Comparison of ENCODE assay signal across 9 mouse cellular contexts in the genomic region with DNA sequence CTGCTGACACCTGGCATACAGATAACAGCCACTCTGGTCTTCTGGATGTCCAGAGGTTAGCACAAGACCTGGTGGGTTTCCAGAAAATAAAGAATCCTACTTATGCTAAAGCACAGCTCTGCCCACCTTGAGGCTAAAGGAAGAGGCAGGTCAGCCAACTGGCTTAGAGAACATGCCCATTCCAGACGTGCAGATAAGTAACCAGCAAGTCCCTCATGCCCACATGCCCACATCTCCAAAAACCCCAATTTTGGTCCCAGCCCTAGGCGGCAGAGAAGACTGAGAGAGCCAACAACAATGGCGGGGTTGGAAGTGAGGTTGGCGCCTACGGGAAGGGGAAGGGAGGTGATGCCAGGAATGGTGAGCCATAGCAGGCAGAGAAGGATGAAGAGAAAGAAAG. TPM values are rescaled to one million over a fixed set of nuclear protein-coding genes. Genes with fewer than 3 reads are reported as not detected.
A peak's percentile ranks its signal among the peaks of the same experiment; 100 is the strongest.
DNase-seq lines count a peak whose midpoint lies in the region; ATAC-seq and TF ChIP-seq lines count a peak whose summit lies in the region.
"Had no signal": no experiment of that assay in that cellular context is flagged by ENCODE, and none has a peak within 500 bp of the region (broad histone marks: within the 10 kb centered on the region; RNA-seq: fewer than 3 reads in every experiment).

No protein-coding gene starts in this region.

- peak overlapping the region; percentile 23 for H3K4me3 ChIP-seq in cerebellum, adult 2 months (replicated peaks; ENCODE audit: insufficient read depth, low read depth, low read length)
- H3K4me3 ChIP-seq in hindbrain, embryonic 16.5 days (ENCODE audit: low read length): no peak overlapping the region
- no peak overlapping the region for H3K4me3 ChIP-seq in hindbrain, embryonic 14.5 days (replicated peaks; ENCODE audit: low read length)
- no peak overlapping the region for H3K4me3 ChIP-seq in midbrain, embryonic 16.5 days (ENCODE audit: low read depth, low read length)
- no peak overlapping the region for H3K4me3 ChIP-seq in midbrain, embryonic 14.5 days (replicated peaks; ENCODE audit: low read depth, low read length)
- no peak overlapping the region for H3K4me3 ChIP-seq in stomach, embryonic 16.5 days (replicated peaks; ENCODE audit: low read length)

- no peaks in the 10 kb centered on the region for H3K27me3 ChIP-seq in cerebellum, adult 2 months (ENCODE audit: control insufficient read depth, insufficient read depth, low read length)
- peaks cover 33% of the 10 kb centered on the region for H3K27me3 ChIP-seq in hindbrain, embryonic 16.5 days (replicated peaks; ENCODE audit: control insufficient read depth, insufficient read depth, low read length)
- peaks cover 92% of the 10 kb centered on the region for H3K27me3 ChIP-seq in hindbrain, embryonic 14.5 days (ENCODE audit: control insufficient read depth, insufficient read depth, low read length)
- peaks cover 53% of the 10 kb centered on the region for H3K27me3 ChIP-seq in midbrain, embryonic 16.5 days (ENCODE audit: control insufficient read depth, insufficient read depth, low read depth, low read length)
- H3K27me3 ChIP-seq in midbrain, embryonic 14.5 days (ENCODE audit: control insufficient read depth, insufficient read depth, low read length): peaks cover 88% of the 10 kb centered on the region
- H3K27me3 ChIP-seq in stomach, embryonic 16.5 days (ENCODE audit: control insufficient read depth, insufficient read depth, low read length): peaks cover 25% of the 10 kb centered on the region

- 0 out of 2 replicates have a peak overlapping the region, but pooled peaks have one; percentile 14 for H3K9ac ChIP-seq in hindbrain, embryonic 16.5 days (ENCODE audit: low read depth, low read length)
- no peak overlapping the region for H3K9ac ChIP-seq in hindbrain, embryonic 14.5 days
- no peak overlapping the region for H3K9ac ChIP-seq in midbrain, embryonic 16.5 days (ENCODE audit: low read depth, low read length)
- no peak overlapping the region for H3K9ac ChIP-seq in midbrain, embryonic 14.5 days (replicated peaks; ENCODE audit: low read length)
- H3K9ac ChIP-seq in stomach, embryonic 16.5 days (ENCODE audit: low read length): peak overlapping the region; percentile 8; the same call in 1 of the 2 replicates

- no peak for TF ChIP-seq CTCF in cerebellum, adult 2 months (IDR thresholded peaks at IDR 0.05; ENCODE audit: borderline replicate concordance, insufficient read depth, low read depth, low read length)

- peak overlapping the region; percentile 0 for H3K4me2 ChIP-seq in hindbrain, embryonic 16.5 days (ENCODE audit: low read length)
- H3K4me2 ChIP-seq in hindbrain, embryonic 14.5 days (replicated peaks): no peak overlapping the region
- peak overlapping the region; percentile 1; the same call in 1 of the 2 replicates for H3K4me2 ChIP-seq in midbrain, embryonic 16.5 days (ENCODE audit: low read length)
- H3K4me2 ChIP-seq in midbrain, embryonic 14.5 days (ENCODE audit: low read length): no peak overlapping the region
- H3K4me2 ChIP-seq in stomach, embryonic 16.5 days (ENCODE audit: low read depth, low read length): peak overlapping the region; percentile 41

- 7% methylated on average over 5 of the region's 5 CpGs for WGBS in cerebellum, adult 2 months
- WGBS in hindbrain, embryonic 16.5 days: 54% methylated on average over 5 of the region's 5 CpGs
- WGBS in hindbrain, embryonic 14.5 days: 54% methylated on average over 5 of the region's 5 CpGs
- 51% methylated on average over 5 of the region's 5 CpGs for WGBS in midbrain, embryonic 16.5 days
- 36% methylated on average over 5 of the region's 5 CpGs for WGBS in midbrain, embryonic 14.5 days
- 61% methylated on average over 5 of the region's 5 CpGs for WGBS in stomach, embryonic 16.5 days

- no peak for ATAC-seq in hindbrain, embryonic 16.5 days
- no peak for ATAC-seq in hindbrain, embryonic 14.5 days (ENCODE audit: low FRiP score)
- no peak for ATAC-seq in midbrain, embryonic 16.5 days
- ATAC-seq in midbrain, embryonic 14.5 days (ENCODE audit: low FRiP score, low TSS enrichment): no peak
- no peak for ATAC-seq in stomach, embryonic 16.5 days (ENCODE audit: insufficient read depth, low FRiP score)
- no peak for ATAC-seq in megakaryocyte-erythroid progenitor cell, adult 5-6 weeks (replicated peaks; ENCODE audit: low FRiP score, low TSS enrichment, poor library complexity, severe bottlenecking)

- peak overlapping the region; percentile 92 for H3K27ac ChIP-seq in cerebellum, adult 2 months (ENCODE audit: insufficient read depth, low read length)
- peak overlapping the region; percentile 55 for H3K27ac ChIP-seq in hindbrain, embryonic 16.5 days (ENCODE audit: low read depth, low read length)
- no peak overlapping the region for H3K27ac ChIP-seq in hindbrain, embryonic 14.5 days
- H3K27ac ChIP-seq in midbrain, embryonic 16.5 days (ENCODE audit: low read length): peak overlapping the region; percentile 15; the same call in 1 of the 2 replicates
- H3K27ac ChIP-seq in midbrain, embryonic 14.5 days (replicated peaks; ENCODE audit: low read depth, low read length): no peak overlapping the region
- H3K27ac ChIP-seq in stomach, embryonic 16.5 days (ENCODE audit: low read length): peak overlapping the region; percentile 35; the same call in 1 of the 2 replicates

- no peaks in the 10 kb centered on the region for H3K9me3 ChIP-seq in hindbrain, embryonic 16.5 days (ENCODE audit: control insufficient read depth, low read length)
- H3K9me3 ChIP-seq in hindbrain, embryonic 14.5 days (ENCODE audit: control insufficient read depth, low read length): no peaks in the 10 kb centered on the region
- no peaks in the 10 kb centered on the region for H3K9me3 ChIP-seq in midbrain, embryonic 16.5 days (replicated peaks; ENCODE audit: control insufficient read depth, low read length, poor library complexity, severe bottlenecking)
- no peaks in the 10 kb centered on the region for H3K9me3 ChIP-seq in midbrain, embryonic 14.5 days (ENCODE audit: control insufficient read depth, low read length)
- no peaks in the 10 kb centered on the region for H3K9me3 ChIP-seq in stomach, embryonic 16.5 days (replicated peaks; ENCODE audit: control insufficient read depth, low read length)

- no peak for DNase-seq in cerebellum, adult 2 months
- no peak for DNase-seq in cerebellum, adult 11-12 months
- no peak for DNase-seq in hindbrain, embryonic 14.5 days (ENCODE audit: low spot score)
- no peak for DNase-seq in midbrain, embryonic 14.5 days
- DNase-seq: spleen, adult 18-20 months had no signal

- no peak for TF ChIP-seq POLR2A in cerebellum, adult 2 months (IDR thresholded peaks at IDR 0.05; ENCODE audit: borderline replicate concordance, insufficient read depth, low read length)

- no peaks in the 10 kb centered on the region for H3K36me3 ChIP-seq in hindbrain, embryonic 16.5 days (ENCODE audit: control insufficient read depth, insufficient read depth, low read length)
- H3K36me3 ChIP-seq in hindbrain, embryonic 14.5 days (replicated peaks; ENCODE audit: control insufficient read depth, insufficient read depth): no peaks in the 10 kb centered on the region
- no peaks in the 10 kb centered on the region for H3K36me3 ChIP-seq in midbrain, embryonic 16.5 days (ENCODE audit: control insufficient read depth, insufficient read depth, low read length)
- no peaks in the 10 kb centered on the region for H3K36me3 ChIP-seq in midbrain, embryonic 14.5 days (ENCODE audit: control insufficient read depth, insufficient read depth, low read length)
- no peaks in the 10 kb centered on the region for H3K36me3 ChIP-seq in stomach, embryonic 16.5 days (ENCODE audit: control insufficient read depth, insufficient read depth, low read length)

- H3K4me1 ChIP-seq in cerebellum, adult 2 months (ENCODE audit: control insufficient read depth, insufficient read depth, low read length): peaks cover 82% of the 10 kb centered on the region
- H3K4me1 ChIP-seq in hindbrain, embryonic 16.5 days (ENCODE audit: control insufficient read depth, insufficient read depth, low read depth, low read length): peaks cover 58% of the 10 kb centered on the region
- H3K4me1 ChIP-seq in hindbrain, embryonic 14.5 days (replicated peaks; ENCODE audit: control insufficient read depth, insufficient read depth, low read length): peaks cover 49% of the 10 kb centered on the region
- peaks cover 11% of the 10 kb centered on the region for H3K4me1 ChIP-seq in midbrain, embryonic 16.5 days (ENCODE audit: control insufficient read depth, insufficient read depth, low read length)
- no peaks in the 10 kb centered on the region for H3K4me1 ChIP-seq in midbrain, embryonic 14.5 days (ENCODE audit: control insufficient read depth, insufficient read depth, low read length)
- H3K4me1 ChIP-seq in stomach, embryonic 16.5 days (ENCODE audit: control insufficient read depth, insufficient read depth, low read length): peaks cover 78% of the 10 kb centered on the region

RNA-seq across cellular contexts. Expression of a gene that starts 10.8 kb away (rescaled TPM):
- 98.5 and 105 TPM in 2 replicates for polyA plus RNA-seq in cerebellum, adult 2 months (2012; rRNA removed)
- polyA plus RNA-seq in hindbrain, embryonic 16.5 days (2015; fragmentation: Nextera tagmentation; extraction: Ambion mirVana): 94.3 and 109 TPM in 2 replicates
- polyA plus RNA-seq in hindbrain, embryonic 14.5 days (2014; fragmentation: Nextera tagmentation; extraction: Ambion mirVana): 78.8 and 82.4 TPM in 2 replicates
- 44.1 and 55.4 TPM in 2 replicates for polyA plus RNA-seq in midbrain, embryonic 16.5 days (2015; fragmentation: Nextera tagmentation; extraction: Ambion mirVana)
- polyA plus RNA-seq in midbrain, embryonic 14.5 days (2014; fragmentation: Nextera tagmentation; extraction: Ambion mirVana): 45.9 and 49.8 TPM in 2 replicates
- 36.5 and 37.8 TPM in 2 replicates for polyA plus RNA-seq in stomach, embryonic 16.5 days (2015; fragmentation: Nextera tagmentation; extraction: Ambion mirVana)
- total RNA-seq in megakaryocyte-erythroid progenitor cell, adult 5-6 weeks (2014; fragmentation: Nextera tagmentation): 73.4 and 79.7 TPM in 2 replicates
- 13.3 and 26.0 TPM in 2 replicates for total RNA-seq in megakaryocyte-erythroid progenitor cell, adult 5-6 weeks (2017)

RNA-seq across cellular contexts. Expression of a gene that starts 33.3 kb away (rescaled TPM):
- 16.1 and 16.2 TPM in 2 replicates for polyA plus RNA-seq in cerebellum, adult 2 months (2012; rRNA removed)
- 15.4 and 17.1 TPM in 2 replicates for polyA plus RNA-seq in hindbrain, embryonic 16.5 days (2015; fragmentation: Nextera tagmentation; extraction: Ambion mirVana)
- polyA plus RNA-seq in hindbrain, embryonic 14.5 days (2014; fragmentation: Nextera tagmentation; extraction: Ambion mirVana): 13.5 and 14.6 TPM in 2 replicates
- polyA plus RNA-seq in midbrain, embryonic 16.5 days (2015; fragmentation: Nextera tagmentation; extraction: Ambion mirVana): 11.7 and 12.4 TPM in 2 replicates
- 9.9 and 12.7 TPM in 2 replicates for polyA plus RNA-seq in midbrain, embryonic 14.5 days (2014; fragmentation: Nextera tagmentation; extraction: Ambion mirVana)
- polyA plus RNA-seq in stomach, embryonic 16.5 days (2015; fragmentation: Nextera tagmentation; extraction: Ambion mirVana): 6.0 and 7.2 TPM in 2 replicates
- total RNA-seq in megakaryocyte-erythroid progenitor cell, adult 5-6 weeks (2014; fragmentation: Nextera tagmentation): 4.7 TPM in 2 replicates
- total RNA-seq in megakaryocyte-erythroid progenitor cell, adult 5-6 weeks (2017): 3.5 and 3.7 TPM in 2 replicates

RNA-seq across cellular contexts. Expression of a gene that starts 42.0 kb away (rescaled TPM):
- polyA plus RNA-seq in cerebellum, adult 2 months (2012; rRNA removed): 45.3 and 45.5 TPM in 2 replicates
- polyA plus RNA-seq in hindbrain, embryonic 16.5 days (2015; fragmentation: Nextera tagmentation; extraction: Ambion mirVana): 40.6 and 40.7 TPM in 2 replicates
- polyA plus RNA-seq in hindbrain, embryonic 14.5 days (2014; fragmentation: Nextera tagmentation; extraction: Ambion mirVana): 35.0 and 37.4 TPM in 2 replicates
- 35.0 and 37.4 TPM in 2 replicates for polyA plus RNA-seq in midbrain, embryonic 16.5 days (2015; fragmentation: Nextera tagmentation; extraction: Ambion mirVana)
- 32.7 and 35.8 TPM in 2 replicates for polyA plus RNA-seq in midbrain, embryonic 14.5 days (2014; fragmentation: Nextera tagmentation; extraction: Ambion mirVana)
- 42.0 and 49.5 TPM in 2 replicates for polyA plus RNA-seq in stomach, embryonic 16.5 days (2015; fragmentation: Nextera tagmentation; extraction: Ambion mirVana)
- 28.3 and 31.1 TPM in 2 replicates for total RNA-seq in megakaryocyte-erythroid progenitor cell, adult 5-6 weeks (2014; fragmentation: Nextera tagmentation)
- 53.1 and 61.8 TPM in 2 replicates for total RNA-seq in megakaryocyte-erythroid progenitor cell, adult 5-6 weeks (2017)

RNA-seq across cellular contexts. Expression of a gene that starts 51.1 kb away (rescaled TPM):
- 117 and 120 TPM in 2 replicates for polyA plus RNA-seq in cerebellum, adult 2 months (2012; rRNA removed)
- polyA plus RNA-seq in hindbrain, embryonic 16.5 days (2015; fragmentation: Nextera tagmentation; extraction: Ambion mirVana): 78.2 and 95.4 TPM in 2 replicates
- 75.7 and 81.1 TPM in 2 replicates for polyA plus RNA-seq in hindbrain, embryonic 14.5 days (2014; fragmentation: Nextera tagmentation; extraction: Ambion mirVana)
- 80.7 and 85.6 TPM in 2 replicates for polyA plus RNA-seq in midbrain, embryonic 16.5 days (2015; fragmentation: Nextera tagmentation; extraction: Ambion mirVana)
- polyA plus RNA-seq in midbrain, embryonic 14.5 days (2014; fragmentation: Nextera tagmentation; extraction: Ambion mirVana): 83.4 and 84.3 TPM in 2 replicates
- 106 and 122 TPM in 2 replicates for polyA plus RNA-seq in stomach, embryonic 16.5 days (2015; fragmentation: Nextera tagmentation; extraction: Ambion mirVana)
- 94.8 and 151 TPM in 2 replicates for total RNA-seq in megakaryocyte-erythroid progenitor cell, adult 5-6 weeks (2014; fragmentation: Nextera tagmentation)
- 38.4 and 43.7 TPM in 2 replicates for total RNA-seq in megakaryocyte-erythroid progenitor cell, adult 5-6 weeks (2017)

RNA-seq across cellular contexts. Expression of a gene that starts 57.4 kb away (rescaled TPM):
- 343 and 394 TPM in 2 replicates for polyA plus RNA-seq in cerebellum, adult 2 months (2012; rRNA removed)
- 743 and 792 TPM in 2 replicates for polyA plus RNA-seq in hindbrain, embryonic 16.5 days (2015; fragmentation: Nextera tagmentation; extraction: Ambion mirVana)
- polyA plus RNA-seq in hindbrain, embryonic 14.5 days (2014; fragmentation: Nextera tagmentation; extraction: Ambion mirVana): 574 and 709 TPM in 2 replicates
- 662 and 691 TPM in 2 replicates for polyA plus RNA-seq in midbrain, embryonic 16.5 days (2015; fragmentation: Nextera tagmentation; extraction: Ambion mirVana)
- polyA plus RNA-seq in midbrain, embryonic 14.5 days (2014; fragmentation: Nextera tagmentation; extraction: Ambion mirVana): 434 and 525 TPM in 2 replicates
- polyA plus RNA-seq in stomach, embryonic 16.5 days (2015; fragmentation: Nextera tagmentation; extraction: Ambion mirVana): 1,028 and 1,118 TPM in 2 replicates
- 286 and 320 TPM in 2 replicates for total RNA-seq in megakaryocyte-erythroid progenitor cell, adult 5-6 weeks (2014; fragmentation: Nextera tagmentation)
- total RNA-seq in megakaryocyte-erythroid progenitor cell, adult 5-6 weeks (2017): 1,361 and 1,527 TPM in 2 replicates

Comparison
In these comparisons a context has a peak if more than half of its experiments do, and no peak if none do; other contexts are left out.
1. H3K27ac ChIP-seq: peak in cerebellum, adult 2 months (single experiment), hindbrain, embryonic 16.5 days (single experiment), midbrain, embryonic 16.5 days (single experiment) and stomach, embryonic 16.5 days (single experiment); none in hindbrain, embryonic 14.5 days (single experiment) and midbrain, embryonic 14.5 days (single experiment).
2. H3K4me2 ChIP-seq: peak in hindbrain, embryonic 16.5 days (single experiment), midbrain, embryonic 16.5 days (single experiment) and stomach, embryonic 16.5 days (single experiment); none in hindbrain, embryonic 14.5 days (single experiment) and midbrain, embryonic 14.5 days (single experiment).
3. H3K9ac ChIP-seq: peak in hindbrain, embryonic 16.5 days (single experiment) and stomach, embryonic 16.5 days (single experiment); none in hindbrain, embryonic 14.5 days (single experiment), midbrain, embryonic 16.5 days (single experiment) and midbrain, embryonic 14.5 days (single experiment).